In genomic region chr4:150635568-150635967, GRCm38 (mm10) we compare ENCODE assay signal across 17 mouse cellular contexts. TPM values are rescaled to one million over a fixed set of nuclear protein-coding genes. Genes with fewer than 3 reads are reported as not detected.
"Had no signal": no experiment of that assay in that cellular context is flagged by ENCODE, and none has a peak within 500 bp of the region (broad histone marks: within the 10 kb centered on the region; RNA-seq: fewer than 3 reads in every experiment).

No protein-coding gene starts in this region.

- H3K4me2 ChIP-seq: liver, embryonic 11.5 days; liver, embryonic 15.5 days; neural tube, embryonic 15.5 days had no signal

- ATAC-seq: lung, postnatal 0 days had no signal

- DNase-seq: kidney, adult 9 months; kidney, postnatal 4 days; lung, adult 2 months; lung, postnatal 36 days; midbrain, embryonic 14.5 days; right cerebral cortex, postnatal 4 days; spleen, adult 18-20 months; thymus, adult 18-20 months; thymus, postnatal 14 days had no signal

- H3K4me3 ChIP-seq: layer of hippocampus, adult 2 months; limb, embryonic 10.5 days; liver, embryonic 15.5 days; midbrain, embryonic 10.5 days; myocyte; neural tube, embryonic 15.5 days had no signal

- H3K9me3 ChIP-seq: limb, embryonic 10.5 days; liver, embryonic 15.5 days; midbrain, embryonic 10.5 days; neural tube, embryonic 15.5 days had no signal

- H3K27ac ChIP-seq: layer of hippocampus, adult 2 months; limb, embryonic 10.5 days; liver, embryonic 15.5 days; midbrain, embryonic 10.5 days; neural tube, embryonic 15.5 days had no signal

- H3K4me1 ChIP-seq: liver, embryonic 15.5 days; neural tube, embryonic 15.5 days had no signal

- H3K9ac ChIP-seq: liver, embryonic 15.5 days; neural tube, embryonic 15.5 days had no signal

- H3K36me3 ChIP-seq: limb, embryonic 10.5 days; liver, embryonic 15.5 days; midbrain, embryonic 10.5 days had no signal

- H3K27me3 ChIP-seq: liver, embryonic 15.5 days; neural tube, embryonic 15.5 days had no signal

RNA-seq across cellular contexts. Expression of gene Slc45a1, which starts 16.4 kb away (rescaled TPM):
- polyA plus RNA-seq: liver, embryonic 15.5 days; lung, adult 2 months; myocyte had no signal
